In the genomic region with DNA sequence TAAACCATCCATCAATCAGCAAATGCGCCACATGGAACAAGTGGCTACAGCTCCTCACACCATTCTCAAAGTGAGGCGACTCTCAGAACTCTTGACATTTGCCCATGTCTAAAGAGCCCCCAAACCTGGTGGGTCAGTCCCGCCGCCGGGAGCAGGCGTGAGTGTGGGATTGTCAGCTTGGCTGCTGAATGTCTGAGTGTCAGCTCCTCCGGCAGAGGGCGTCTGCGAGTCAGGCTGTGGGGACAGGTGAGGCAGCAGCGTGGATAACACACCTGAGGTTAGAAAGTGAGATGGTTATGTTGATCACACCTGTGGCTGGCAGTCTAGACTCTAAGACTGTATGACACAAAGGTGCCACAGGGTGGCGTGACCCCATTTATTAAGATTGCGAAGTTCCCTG, we compare ENCODE assay signal across 20 mouse cellular contexts. TPM values are rescaled to one million over a fixed set of nuclear protein-coding genes. Genes with fewer than 3 reads are reported as not detected.
A peak's percentile ranks its signal among the peaks of the same experiment; 100 is the strongest.
DNase-seq lines count a peak whose midpoint lies in the region; ATAC-seq and TF ChIP-seq lines count a peak whose summit lies in the region.
"Had no signal": no experiment of that assay in that cellular context is flagged by ENCODE, and none has a peak within 500 bp of the region (broad histone marks: within the 10 kb centered on the region; RNA-seq: fewer than 3 reads in every experiment).

No protein-coding gene starts in this region.

- 66% methylated on average over 12 of the region's 12 CpGs for WGBS in forebrain, postnatal 0 days
- 62% methylated on average over 12 of the region's 12 CpGs for WGBS in forebrain, embryonic 14.5 days
- WGBS in liver, postnatal 0 days (ENCODE audit: insufficient replicate concordance): 74% methylated on average over 12 of the region's 12 CpGs
- WGBS in liver, embryonic 12.5 days (ENCODE audit: insufficient replicate concordance): 54% methylated on average over 12 of the region's 12 CpGs

- TF ChIP-seq EP300 in liver, postnatal 0 days (IDR thresholded peaks at IDR 0.05; ENCODE audit: low read depth): no peak

- no peak overlapping the region for H3K4me2 ChIP-seq in forebrain, postnatal 0 days (ENCODE audit: low read depth)
- no peak overlapping the region for H3K4me2 ChIP-seq in forebrain, embryonic 14.5 days (ENCODE audit: low read length)
- no peak overlapping the region for H3K4me2 ChIP-seq in liver, postnatal 0 days (ENCODE audit: low read depth, low read length)
- H3K4me2 ChIP-seq in liver, embryonic 12.5 days: no peak overlapping the region
- H3K4me2 ChIP-seq: limb, embryonic 12.5 days; midbrain, embryonic 12.5 days had no signal

- no peak for DNase-seq in forebrain, postnatal 0 days
- no peak for DNase-seq in forebrain, embryonic 14.5 days (ENCODE audit: low spot score)
- DNase-seq in liver, postnatal 0 days: no peak
- peak; percentile 23 for DNase-seq in R1 (ENCODE audit: low read depth, low spot score)
- DNase-seq in testis, postnatal 10 days (ENCODE audit: low spot score): peak; percentile 41
- no peak for DNase-seq in thymus, postnatal 14 days
- DNase-seq: adrenal gland, postnatal 14 days; cerebellum, adult 2 months; gastrocnemius, adult 2 months; kidney, adult 9 months; layer of hippocampus, adult 9-11 months; lung, adult 2 months had no signal

- no peaks in the 10 kb centered on the region for H3K9me3 ChIP-seq in forebrain, postnatal 0 days (ENCODE audit: low read length)
- H3K9me3 ChIP-seq in forebrain, embryonic 14.5 days (replicated peaks; ENCODE audit: control insufficient read depth, low read length): no peaks in the 10 kb centered on the region
- no peaks in the 10 kb centered on the region for H3K9me3 ChIP-seq in liver, postnatal 0 days (ENCODE audit: low read length)
- H3K9me3 ChIP-seq in liver, embryonic 12.5 days (replicated peaks): no peaks in the 10 kb centered on the region
- H3K9me3 ChIP-seq: forebrain, embryonic 10.5 days; heart, embryonic 10.5 days; limb, embryonic 12.5 days; midbrain, embryonic 12.5 days had no signal

- no peaks in the 10 kb centered on the region for H3K4me1 ChIP-seq in forebrain, postnatal 0 days (ENCODE audit: insufficient read depth)
- H3K4me1 ChIP-seq in forebrain, embryonic 14.5 days (ENCODE audit: control insufficient read depth, insufficient read depth, low read length): no peaks in the 10 kb centered on the region
- no peaks in the 10 kb centered on the region for H3K4me1 ChIP-seq in liver, postnatal 0 days (ENCODE audit: insufficient read depth)
- H3K4me1 ChIP-seq in liver, embryonic 12.5 days: no peaks in the 10 kb centered on the region
- H3K4me1 ChIP-seq: forebrain, embryonic 10.5 days; heart, embryonic 10.5 days; limb, embryonic 12.5 days; midbrain, embryonic 12.5 days had no signal

- H3K27me3 ChIP-seq in forebrain, postnatal 0 days (ENCODE audit: insufficient read depth, low read length): no peaks in the 10 kb centered on the region
- no peaks in the 10 kb centered on the region for H3K27me3 ChIP-seq in forebrain, embryonic 14.5 days (replicated peaks; ENCODE audit: control insufficient read depth, insufficient read depth, low read length)
- no peaks in the 10 kb centered on the region for H3K27me3 ChIP-seq in liver, postnatal 0 days (ENCODE audit: insufficient read depth, low read length)
- H3K27me3 ChIP-seq in liver, embryonic 12.5 days (replicated peaks): no peaks in the 10 kb centered on the region
- H3K27me3 ChIP-seq: limb, embryonic 12.5 days; midbrain, embryonic 12.5 days had no signal

- peak; percentile 10; the same call in 1 of the 2 replicates for TF ChIP-seq CTCF in forebrain, postnatal 0 days (IDR thresholded peaks at IDR 0.05; ENCODE audit: low read depth)
- TF ChIP-seq CTCF in liver, postnatal 0 days (IDR thresholded peaks at IDR 0.05; ENCODE audit: low read depth): peak; percentile 18; the same call in 1 of the 2 replicates

- no peak overlapping the region for H3K9ac ChIP-seq in forebrain, postnatal 0 days
- no peak overlapping the region for H3K9ac ChIP-seq in forebrain, embryonic 14.5 days (ENCODE audit: low read length)
- no peak overlapping the region for H3K9ac ChIP-seq in liver, postnatal 0 days (replicated peaks)
- H3K9ac ChIP-seq in liver, embryonic 12.5 days: no peak overlapping the region
- H3K9ac ChIP-seq: limb, embryonic 12.5 days; midbrain, embryonic 12.5 days had no signal

- no peak overlapping the region for H3K27ac ChIP-seq in forebrain, postnatal 0 days (ENCODE audit: low read depth, low read length)
- no peak overlapping the region for H3K27ac ChIP-seq in forebrain, embryonic 14.5 days (ENCODE audit: low read depth, low read length)
- H3K27ac ChIP-seq in liver, postnatal 0 days (ENCODE audit: low read depth): no peak overlapping the region
- H3K27ac ChIP-seq in liver, embryonic 12.5 days: no peak overlapping the region
- H3K27ac ChIP-seq: forebrain, embryonic 10.5 days; gastrocnemius, adult 2 months; heart, embryonic 10.5 days; limb, embryonic 12.5 days; macrophage; midbrain, embryonic 12.5 days had no signal

- H3K36me3 ChIP-seq in forebrain, postnatal 0 days (ENCODE audit: insufficient read depth): no peaks in the 10 kb centered on the region
- H3K36me3 ChIP-seq in forebrain, embryonic 14.5 days (ENCODE audit: control insufficient read depth, insufficient read depth, low read length): no peaks in the 10 kb centered on the region
- H3K36me3 ChIP-seq in liver, postnatal 0 days (replicated peaks; ENCODE audit: insufficient read depth, low read length): no peaks in the 10 kb centered on the region; the same call in 1 of the 2 replicates
- no peaks in the 10 kb centered on the region for H3K36me3 ChIP-seq in liver, embryonic 12.5 days
- H3K36me3 ChIP-seq: forebrain, embryonic 10.5 days; heart, embryonic 10.5 days; limb, embryonic 12.5 days; midbrain, embryonic 12.5 days had no signal

- H3K4me3 ChIP-seq in forebrain, postnatal 0 days (ENCODE audit: low read depth, low read length): no peak overlapping the region
- H3K4me3 ChIP-seq in forebrain, embryonic 14.5 days (ENCODE audit: low read depth, low read length): no peak overlapping the region
- no peak overlapping the region for H3K4me3 ChIP-seq in liver, postnatal 0 days (ENCODE audit: low read depth, low read length)
- H3K4me3 ChIP-seq in liver, embryonic 12.5 days: no peak overlapping the region
- H3K4me3 ChIP-seq: forebrain, embryonic 10.5 days; gastrocnemius, adult 2 months; heart, embryonic 10.5 days; limb, embryonic 12.5 days; midbrain, embryonic 12.5 days had no signal

- no peak for ATAC-seq in forebrain, postnatal 0 days
- no peak for ATAC-seq in forebrain, embryonic 14.5 days
- ATAC-seq in liver, postnatal 0 days: no peak
- ATAC-seq in liver, embryonic 12.5 days: no peak
- ATAC-seq: CD4-positive, CD25-positive, alpha-beta regulatory T cell, adult 4 months; inflammation-experienced regulatory T-cells, adult 6 months had no signal

RNA-seq across cellular contexts. Expression of a gene that starts 55.6 kb away (rescaled TPM):
- total RNA-seq in forebrain, postnatal 0 days (2014; rRNA removed): 1.7 and 2.5 TPM in 2 replicates
- 0.63 and 1.1 TPM in 2 replicates for polyA plus RNA-seq in forebrain, postnatal 0 days (2015; fragmentation: Nextera tagmentation; extraction: Ambion mirVana)
- 0.74 and 0.88 TPM in 2 replicates for polyA plus RNA-seq in forebrain, embryonic 14.5 days (2014; fragmentation: Nextera tagmentation; extraction: Ambion mirVana)
- polyA plus RNA-seq in liver, postnatal 0 days (2015; fragmentation: Nextera tagmentation; extraction: Ambion mirVana): 11.3 and 12.3 TPM in 2 replicates
- polyA plus RNA-seq in liver, embryonic 12.5 days (2016; fragmentation: Nextera tagmentation; extraction: Ambion mirVana): 5.8 and 6.0 TPM in 2 replicates

Comparison
In these comparisons a context has a peak if more than half of its experiments do, and no peak if none do; other contexts are left out.
1. DNase-seq: peak in R1 (single experiment) and testis, postnatal 10 days (single experiment); none in forebrain, postnatal 0 days (single experiment), forebrain, embryonic 14.5 days (single experiment), liver, postnatal 0 days (single experiment) and thymus, postnatal 14 days (single experiment).